Mouse (Mus musculus) urinary bladder, postnatal 14 days (tissue): Measurements from ENCODE around the gene Inafm1.
"Not testable (repeated sequence)": the region's sequence is repeated elsewhere in the genome, so short reads cannot be mapped to it uniquely, and the experiment has no call there.

Source experiments
- DNase-seq: peaks from one replicate; pipeline ENCODE4 v3.0.0; 2021; ENCODE audit warnings: low spot score

Gene Inafm1

GRCm38 (mm10) chr7:16263015-16263787 lies 10.2 kb downstream of the Inafm1 start:
- peak; percentile 83 for DNase-seq

GRCm38 (mm10) chr7:16261097-16261496 lies 12.3 kb downstream of the Inafm1 start:
- DNase-seq = no peak

DNA sequence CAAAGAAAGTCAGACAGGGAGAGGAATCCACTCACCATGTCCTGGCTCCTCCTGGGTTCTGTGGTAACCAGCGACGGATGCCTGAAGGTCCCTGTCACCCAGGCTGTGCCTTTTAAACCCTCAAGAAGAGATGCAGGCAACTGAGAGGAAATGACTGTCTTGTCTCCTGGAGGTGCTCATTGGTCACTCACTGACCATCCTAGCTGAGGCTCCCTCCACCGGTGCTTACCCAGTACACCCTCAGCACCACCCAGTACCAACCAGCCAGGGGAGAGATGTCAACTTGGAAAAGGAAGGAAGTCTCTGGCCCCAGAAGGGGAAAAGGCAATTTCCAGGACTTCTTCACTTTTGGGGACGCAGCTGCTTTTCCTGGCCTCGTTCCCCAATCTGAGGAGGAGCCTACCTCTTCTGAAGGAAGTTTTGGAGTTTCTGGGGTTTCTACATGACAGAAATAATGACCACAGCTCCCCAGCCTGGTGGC lies 14.3 kb downstream of the Inafm1 start, which contains the start of gene C5ar1:
Gene C5ar1, minus strand, starts transcription at position 431 of the 481 bp plus-strand sequence.
- DNase-seq = no peak

GRCm38 (mm10) chr7:16257830-16258229 lies 15.6 kb downstream of the Inafm1 start:
- DNase-seq = no peak

DNA sequence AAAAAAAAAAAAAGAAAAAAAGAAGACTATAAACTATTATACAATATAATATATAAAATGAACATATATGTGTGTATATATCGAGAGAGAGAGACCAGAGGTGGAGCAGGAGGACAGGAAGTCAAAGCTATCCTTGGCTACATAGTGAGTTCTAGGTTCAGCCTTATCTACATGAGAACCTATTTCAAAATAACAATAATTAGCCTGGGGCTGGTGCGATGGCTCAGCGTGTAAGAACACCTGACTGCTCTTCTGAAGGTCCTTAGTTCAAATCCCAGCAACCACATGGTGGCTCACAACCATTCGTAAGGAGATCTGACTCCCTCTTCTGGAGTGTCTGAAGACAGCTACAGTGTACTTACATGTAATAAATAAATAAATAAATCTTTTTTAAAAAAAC lies 17.5 kb downstream of the Inafm1 start:
- DNase-seq = not testable (repeated sequence)

DNA sequence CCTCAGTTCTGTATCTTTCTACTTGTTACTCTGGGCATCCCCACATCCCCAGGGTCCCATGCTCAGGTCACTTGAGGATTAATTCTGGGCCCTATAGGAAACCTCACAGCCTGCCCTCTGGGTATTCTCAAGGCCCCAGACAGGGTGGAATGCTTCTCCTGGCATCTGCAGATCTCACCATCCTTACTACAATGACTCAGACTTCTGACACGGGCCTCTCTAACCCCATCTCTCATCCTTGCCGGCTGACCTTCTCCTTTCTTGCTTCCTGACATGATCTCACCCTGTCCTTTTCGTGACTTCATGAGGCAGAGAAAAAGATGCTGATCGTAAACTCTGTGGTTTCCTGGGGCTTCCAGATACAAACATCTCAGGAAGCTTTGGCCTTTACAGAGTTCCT lies 19.2 kb downstream of the Inafm1 start:
- DNase-seq = no peak

- no peak for DNase-seq
Observed at GRCm38 (mm10) chr7:16250687-16251086, 22.7 kb downstream of the Inafm1 start.

GRCm38 (mm10) chr7:16245958-16246357 lies 27.5 kb downstream of the Inafm1 start:
- no peak for DNase-seq

- no peak for DNase-seq
Observed at GRCm38 (mm10) chr7:16244067-16244466, 29.4 kb downstream of the Inafm1 start, which contains the start of gene C5ar2. TSS of gene C5ar2 (minus strand) at chr7:16244154.

GRCm38 (mm10) chr7:16242198-16242597 lies 31.2 kb downstream of the Inafm1 start:
- DNase-seq = no peak

GRCm38 (mm10) chr7:16241787-16242186 lies 31.6 kb downstream of the Inafm1 start:
- no peak for DNase-seq

GRCm38 (mm10) chr7:16240978-16241303 lies 32.5 kb downstream of the Inafm1 start:
- no peak for DNase-seq

- no peak for DNase-seq
Observed at GRCm38 (mm10) chr7:16240281-16240977, 33.0 kb downstream of the Inafm1 start.

GRCm38 (mm10) chr7:16239554-16239997 lies 33.8 kb downstream of the Inafm1 start:
- DNase-seq = no peak

GRCm38 (mm10) chr7:16229869-16230268 lies 43.5 kb downstream of the Inafm1 start:
- no peak for DNase-seq
